Mouse (Mus musculus) bone marrow, adult 2 months (tissue): ENCODE data around the gene Apol7e. TPM values are rescaled to one million over a fixed set of nuclear protein-coding genes. Genes with fewer than 3 reads are reported as not detected.

Experiments used
- H3K27ac ChIP-seq: fragments of 200-500 bp; 2 replicates; pipeline ENCODE4 v1.5.1; 2012; ENCODE audit warnings: low read depth, mild to moderate bottlenecking, control low read depth, inconsistent platforms, low read length; ENCODE audit not compliant: control insufficient read depth, poor library complexity, insufficient read depth
- H3K4me1 ChIP-seq: fragments of 200-500 bp; 2 replicates; pipeline ENCODE4 v1.6.1; 2011; ENCODE audit warnings: low read length; ENCODE audit not compliant: control insufficient read depth, insufficient read depth
- H3K4me3 ChIP-seq: fragments of 200-500 bp; replicated peaks from 2 replicates; pipeline ENCODE3; 2011; ENCODE audit warnings: mild to moderate bottlenecking, low read depth, low read length, control low read depth; ENCODE audit not compliant: control insufficient read depth
- CTCF ChIP-seq: fragments of 200-500 bp; IDR thresholded peaks from 2 replicates; pipeline ENCODE4 v1.5.1; 2011; ENCODE audit warnings: low read length, control low read depth; ENCODE audit not compliant: control insufficient read depth, insufficient read depth
- POLR2A ChIP-seq: fragments of 200-500 bp; IDR thresholded peaks from 2 replicates; pipeline ENCODE4 v1.6.1; 2011; ENCODE audit warnings: low read depth, mild to moderate bottlenecking, control low read depth, low read length, borderline replicate concordance; ENCODE audit not compliant: control insufficient read depth
- WGBS: fragments of 180-500 bp; shearing (Covaris S2); methylation state at CpG from one replicate; pipeline ENCODE4 v1.1.7; 2018; 5-methylcytosine and 5-hydroxymethylcytosine counted together
- polyA plus RNA-seq: library from polyadenylated mRNA; stranded (reverse); fragments of >200 nt; gene quantifications from 2 replicates; pipeline ENCODE4 v1.2.4, GENCODE M21; 2011; ENCODE audit warnings: low replicate concordance; ENCODE audit not compliant: missing spikeins, insufficient read depth, insufficient read length

Gene Apol7e
- polyA plus RNA-seq, 1 experiment = 4.3 TPM

DNA sequence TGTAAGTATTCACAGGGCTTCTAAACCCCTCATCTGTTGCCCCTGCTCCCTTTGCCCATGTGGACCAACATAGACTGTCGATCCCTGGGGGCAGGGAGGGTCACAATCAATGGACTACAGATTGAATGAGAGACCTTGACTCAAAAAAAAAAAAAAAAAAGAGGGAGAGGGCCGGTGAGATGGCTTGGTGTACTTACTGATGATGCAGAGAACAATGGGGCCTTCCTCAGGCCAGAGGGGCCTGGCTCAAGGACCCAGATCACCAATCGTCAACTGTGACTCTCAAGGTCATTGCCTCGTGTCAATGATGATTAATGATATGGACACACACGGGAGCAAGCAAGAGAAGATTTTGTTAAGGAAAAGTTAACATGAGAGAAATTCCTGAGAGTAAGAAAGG lies 46.0 kb downstream of the Apol7e start:
- WGBS = 58% methylated on average over 5 of the region's 5 CpGs

GRCm38 (mm10) chr15:77745081-77745480 lies 46.4 kb downstream of the Apol7e start:
- H3K4me3 ChIP-seq = no peak overlapping the region
- H3K4me1 ChIP-seq = no peaks in the 10 kb centered on the region
- no peak for TF ChIP-seq POLR2A
- no peak for TF ChIP-seq CTCF
- no peak overlapping the region for H3K27ac ChIP-seq

More for the DNA sequence above, 46.0 kb downstream of the Apol7e start:
- no peak overlapping the region for H3K27ac ChIP-seq
- H3K4me3 ChIP-seq = no peak overlapping the region
- no peak for TF ChIP-seq POLR2A
- no peak for TF ChIP-seq CTCF
- no peaks in the 10 kb centered on the region for H3K4me1 ChIP-seq

DNA sequence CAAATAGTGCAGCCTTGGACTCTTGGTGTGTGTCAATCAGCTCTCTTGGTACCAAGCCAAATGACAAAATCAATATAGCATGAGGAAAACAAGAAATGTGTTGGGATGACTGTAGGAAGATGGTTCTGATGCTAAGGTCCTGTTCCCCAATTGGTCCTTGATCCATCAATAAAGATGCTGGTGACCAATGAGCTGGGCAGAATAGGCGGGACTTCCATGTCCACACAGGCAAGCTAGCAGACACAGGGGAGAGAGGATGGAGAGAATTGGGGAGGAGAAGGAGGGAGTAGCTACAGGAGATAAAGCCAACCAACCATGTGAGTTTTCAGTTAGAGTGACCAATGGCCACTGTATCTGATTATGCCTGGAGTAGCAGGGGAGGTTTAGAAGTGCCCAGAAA lies 47.7 kb downstream of the Apol7e start:
- Histone ChIP-seq H3K27ac (no peak overlapping the region), H3K4me3 (no peak overlapping the region), H3K4me1 (no peaks in the 10 kb centered on the region)
- TF ChIP-seq CTCF (no peak), POLR2A (no peak)
- 100% methylated on average over 1 of the region's 1 CpGs for WGBS

- TF ChIP-seq POLR2A (no peak), CTCF (no peak)
- 91% methylated on average over 3 of the region's 3 CpGs for WGBS
- Histone ChIP-seq H3K4me1 (no peaks in the 10 kb centered on the region), H3K27ac (no peak overlapping the region), H3K4me3 (no peak overlapping the region)
Measured at GRCm38 (mm10) chr15:77748414-77748813, 49.8 kb downstream of the Apol7e start.

DNA sequence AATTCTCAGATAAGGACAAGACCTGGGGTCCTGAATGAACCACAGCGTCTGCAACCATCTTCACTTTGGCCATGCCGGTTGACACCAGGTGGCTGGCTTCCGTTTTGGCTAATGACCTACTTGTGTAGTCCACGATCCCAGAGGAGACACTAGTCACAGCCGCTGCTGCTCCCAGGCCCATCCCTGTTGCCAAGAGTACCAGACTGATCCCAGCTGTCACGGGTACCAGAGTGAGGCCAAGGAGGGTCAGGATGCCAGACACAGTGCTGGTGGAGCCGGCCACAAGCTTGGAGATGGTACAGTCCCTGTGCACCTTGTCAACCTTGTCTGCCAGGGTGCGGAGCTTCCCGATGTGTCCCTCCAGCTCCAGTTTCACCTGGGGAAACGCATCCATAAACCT lies 51.1 kb downstream of the Apol7e start:
- Histone ChIP-seq H3K27ac (no peak overlapping the region), H3K4me1 (no peaks in the 10 kb centered on the region), H3K4me3 (no peak overlapping the region)
- TF ChIP-seq POLR2A = no peak
- no peak for TF ChIP-seq CTCF
- 97% methylated on average over 10 of the region's 10 CpGs for WGBS

DNA sequence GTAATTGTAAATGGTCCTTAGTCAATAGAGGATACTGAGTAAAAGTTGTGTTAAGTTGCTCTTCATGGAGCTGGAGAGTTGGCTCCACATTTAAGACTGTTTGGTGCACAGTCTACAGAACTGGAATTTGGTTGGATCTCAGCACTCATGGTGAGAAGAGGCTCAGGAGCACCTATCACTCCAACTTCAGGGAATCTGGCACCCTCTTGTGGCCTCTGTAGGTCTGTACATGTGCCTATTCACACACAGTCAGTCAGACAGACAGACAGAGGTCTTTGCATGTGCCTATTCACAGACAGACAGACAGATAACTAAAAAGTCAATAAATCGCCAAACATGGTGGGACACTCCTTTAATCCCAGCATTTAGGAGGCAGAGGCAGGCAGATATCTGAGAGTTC lies 51.8 kb downstream of the Apol7e start:
- 49% methylated on average over 1 of the region's 1 CpGs for WGBS
- H3K4me1 ChIP-seq = no peaks in the 10 kb centered on the region; the same call in 1 of the 2 replicates
- H3K4me3 ChIP-seq = no peak overlapping the region
- no peak overlapping the region for H3K27ac ChIP-seq
- TF ChIP-seq POLR2A (no peak), CTCF (peak; percentile 54)

DNA sequence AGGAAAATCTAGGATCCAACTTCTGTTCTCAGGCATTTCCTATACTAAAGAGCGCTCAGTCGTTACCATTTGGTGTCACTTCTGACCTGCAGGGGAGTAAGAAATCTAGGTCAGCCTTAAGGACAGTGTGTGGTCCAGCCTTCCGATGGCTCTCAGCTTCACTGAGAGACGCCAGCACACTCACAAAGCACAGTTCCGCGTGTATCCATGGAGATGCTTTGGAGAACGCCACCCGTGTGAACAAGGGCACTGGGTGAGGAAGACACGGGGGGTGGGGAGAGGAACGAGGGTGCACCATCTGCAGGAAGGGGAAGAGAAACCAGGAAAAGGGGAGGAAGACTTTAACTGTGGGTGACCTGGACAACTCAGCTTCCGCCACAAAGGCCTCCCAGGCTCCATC lies 53.8 kb downstream of the Apol7e start:
- H3K4me3 ChIP-seq = no peak overlapping the region
- TF ChIP-seq POLR2A (no peak), CTCF (no peak)

GRCm38 (mm10) chr15:77755132-77755531 lies 56.5 kb downstream of the Apol7e start:
- H3K27ac ChIP-seq = 0 out of 2 replicates have a peak overlapping the region, but pooled peaks have one; percentile 7
- WGBS = 53% methylated on average over 2 of the region's 2 CpGs
- H3K4me1 ChIP-seq = peaks cover 1% of the 10 kb centered on the region; the same call in 1 of the 2 replicates
- H3K4me3 ChIP-seq = peak overlapping the region; percentile 70
- TF ChIP-seq POLR2A = no peak

More for the DNA sequence above, 53.8 kb downstream of the Apol7e start:
- no peak overlapping the region for H3K27ac ChIP-seq
- H3K4me1 ChIP-seq = peaks cover 1% of the 10 kb centered on the region; the same call in 1 of the 2 replicates
- 56% methylated on average over 11 of the region's 11 CpGs for WGBS

- H3K4me3 ChIP-seq = peak overlapping the region; percentile 38
- H3K27ac ChIP-seq = 0 out of 2 replicates have a peak overlapping the region, but pooled peaks have one; percentile 38
Measured at GRCm38 (mm10) chr15:77756081-77756480, 57.4 kb downstream of the Apol7e start.

More at GRCm38 (mm10) chr15:77756081-77756480, 57.4 kb downstream of the Apol7e start:
- TF ChIP-seq POLR2A (no peak), CTCF (no peak)
- peaks cover 1% of the 10 kb centered on the region; the same call in 1 of the 2 replicates for H3K4me1 ChIP-seq
- WGBS = 62% methylated on average over 2 of the region's 2 CpGs
